Mouse (Mus musculus): ENCODE data around the gene Hsd3b1.
"Not testable (repeated sequence)": the region's sequence is repeated elsewhere in the genome, so short reads cannot be mapped to it uniquely, and the experiment has no call there.

- TF ChIP-seq CTCF (IDR thresholded peaks at IDR 0.05; ENCODE audit: low read depth) = 0 out of 2 replicates have a peak, but pooled peaks have one; percentile 13
- TF ChIP-seq EP300 (optimal IDR thresholded peaks at IDR 0.05) = not testable (repeated sequence)
Measured at GRCm38 (mm10) chr3:98805032-98805431, 54.6 kb downstream of the Hsd3b1 start.
